Mouse (Mus musculus) small intestine, adult 2 months (tissue): ENCODE data around the gene Abcc3.

ENCODE experiments used
- CTCF ChIP-seq: fragments of 200-500 bp; IDR thresholded peaks from 2 replicates; pipeline ENCODE4 v1.5.1; 2012; ENCODE audit warnings: low read depth, mild to moderate bottlenecking, control low read depth, inconsistent platforms, low read length, moderate library complexity, mixed read lengths; ENCODE audit not compliant: insufficient replicate concordance, insufficient read length; ENCODE audit errors: extremely low read depth
- POLR2A ChIP-seq: fragments of 200-500 bp; IDR thresholded peaks from 2 replicates; pipeline ENCODE4 v1.6.1; 2012; ENCODE audit warnings: low read depth, mild to moderate bottlenecking, control low read depth, inconsistent platforms, low read length, moderate library complexity

GRCm38 (mm10) chr11:94404641-94405260 is 12.0 kb upstream of the Abcc3 start:
- TF ChIP-seq CTCF (peak; percentile 97), POLR2A (no peak)
